Mouse (Mus musculus) spleen, adult 18-20 months (tissue): ENCODE measurements around the gene Ndufa8.

Experiments used
- DNase-seq, 2 experiments: peaks; one replicate each; pipeline ENCODE4 v3.0.0; 2022; ENCODE audit warnings: mixed read lengths in 2 of 2

Ndufa8 gene

DNA sequence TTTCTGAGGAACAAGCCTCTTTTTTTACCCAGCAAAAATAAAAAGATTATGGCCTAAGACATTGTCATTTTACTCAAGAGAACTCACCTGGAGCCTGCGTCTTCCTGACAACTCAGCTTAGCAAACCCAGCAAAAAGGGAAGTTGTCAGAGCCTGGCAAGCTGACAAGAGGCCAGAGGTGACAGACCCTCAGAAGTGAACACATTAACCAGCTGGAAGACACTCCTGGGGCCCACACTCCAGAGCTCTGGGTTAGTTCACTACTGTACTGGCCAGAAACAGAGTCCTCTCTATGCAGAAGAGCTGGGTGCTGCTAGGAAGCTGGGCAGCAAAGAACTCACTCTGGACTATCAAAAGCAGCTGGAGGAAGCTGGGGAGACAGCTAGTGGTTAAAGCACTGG is 8.3 kb downstream of the Ndufa8 start:
- no peak for DNase-seq

GRCm38 (mm10) chr2:36039297-36039985 is 9.8 kb downstream of the Ndufa8 start:
- no peak for DNase-seq

- DNase-seq: no peak
Observed at GRCm38 (mm10) chr2:36035413-36036081, 13.7 kb downstream of the Ndufa8 start.

DNA sequence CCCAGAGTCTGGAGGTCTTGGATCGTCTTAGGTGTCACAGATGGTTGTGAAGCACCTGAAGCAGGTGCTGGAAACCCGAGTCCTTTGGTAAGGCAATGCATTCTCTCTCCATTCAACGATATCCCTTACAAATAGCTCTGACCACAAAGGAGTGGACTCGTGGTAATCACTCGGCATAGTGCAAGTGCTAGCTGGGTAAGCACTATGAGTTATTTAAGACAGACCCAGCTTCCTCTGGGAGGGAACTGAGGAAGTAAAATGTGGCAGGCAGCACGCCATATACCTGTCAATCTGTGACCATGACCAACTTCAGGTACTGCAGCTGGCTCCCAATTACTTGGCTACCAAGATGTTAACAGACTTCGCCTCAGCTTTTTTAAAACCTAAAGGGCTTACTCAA is 14.3 kb downstream of the Ndufa8 start:
- no peak for DNase-seq

DNA sequence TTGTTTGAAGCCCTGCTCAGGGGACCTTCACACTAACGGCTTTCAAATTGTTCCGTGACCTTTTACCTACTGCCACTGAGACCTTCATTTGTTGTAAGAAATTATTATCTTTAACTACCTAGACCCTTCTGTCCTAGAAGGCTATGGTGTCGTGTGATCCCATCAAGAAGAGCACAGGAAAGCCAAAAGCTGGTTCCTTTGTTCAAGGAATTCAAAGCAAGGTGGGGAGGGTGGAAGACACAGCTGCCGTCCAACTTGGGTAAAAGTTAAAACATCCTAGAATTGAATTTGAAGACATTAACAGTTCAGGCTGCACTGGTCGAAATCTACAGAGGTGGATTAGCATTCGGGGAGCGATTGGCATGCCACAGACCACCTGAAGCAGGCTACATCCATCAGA is 15.2 kb downstream of the Ndufa8 start:
- DNase-seq: no peak

DNA sequence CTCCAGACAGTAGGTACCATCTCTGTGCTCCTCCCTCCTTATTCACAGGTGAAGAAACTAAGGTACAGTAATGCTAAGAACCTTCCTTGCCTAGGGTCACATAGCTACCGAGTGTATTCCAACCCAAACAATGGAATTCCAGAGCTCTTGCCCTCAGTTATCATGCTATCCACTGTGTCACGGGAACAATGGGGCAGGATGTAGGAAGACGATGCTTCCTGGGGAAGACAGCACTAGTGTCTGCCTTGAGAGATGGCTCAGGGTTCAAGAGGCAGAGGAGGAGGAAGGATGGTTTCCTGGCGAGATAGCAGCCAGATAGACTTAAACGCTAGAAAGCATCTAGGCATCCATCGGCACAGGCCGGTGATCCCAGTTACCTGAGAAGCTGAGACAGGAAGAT is 16.3 kb downstream of the Ndufa8 start:
- DNase-seq: no peak

- DNase-seq: no peak
Observed at GRCm38 (mm10) chr2:36023291-36023690, 25.9 kb downstream of the Ndufa8 start.

- peak in 1 of 2 experiments; percentile 42 for DNase-seq
Observed at GRCm38 (mm10) chr2:36021385-36022159, 27.6 kb downstream of the Ndufa8 start.

DNA sequence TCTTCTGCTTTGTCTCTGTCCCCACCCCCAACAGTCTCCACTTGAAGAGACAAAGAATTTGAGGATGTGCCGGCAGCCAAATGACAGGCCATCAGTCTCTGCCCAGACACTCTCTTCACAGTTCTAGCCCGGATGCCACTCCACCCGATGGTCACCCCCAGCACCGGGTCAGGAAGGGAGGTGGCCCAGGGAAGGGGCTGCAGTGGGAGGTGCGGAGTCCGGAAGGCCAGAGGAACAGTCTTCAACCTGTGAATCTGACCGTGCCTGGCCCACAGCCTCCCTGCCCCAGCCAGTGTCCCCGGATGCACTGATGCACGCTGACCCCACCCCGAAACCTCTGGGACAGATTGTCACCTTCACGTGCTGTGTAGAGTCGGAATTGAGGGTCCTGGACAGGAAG is 36.2 kb downstream of the Ndufa8 start:
- no peak for DNase-seq

- no peak for DNase-seq
Observed at GRCm38 (mm10) chr2:36011331-36011825, 37.8 kb downstream of the Ndufa8 start.

DNA sequence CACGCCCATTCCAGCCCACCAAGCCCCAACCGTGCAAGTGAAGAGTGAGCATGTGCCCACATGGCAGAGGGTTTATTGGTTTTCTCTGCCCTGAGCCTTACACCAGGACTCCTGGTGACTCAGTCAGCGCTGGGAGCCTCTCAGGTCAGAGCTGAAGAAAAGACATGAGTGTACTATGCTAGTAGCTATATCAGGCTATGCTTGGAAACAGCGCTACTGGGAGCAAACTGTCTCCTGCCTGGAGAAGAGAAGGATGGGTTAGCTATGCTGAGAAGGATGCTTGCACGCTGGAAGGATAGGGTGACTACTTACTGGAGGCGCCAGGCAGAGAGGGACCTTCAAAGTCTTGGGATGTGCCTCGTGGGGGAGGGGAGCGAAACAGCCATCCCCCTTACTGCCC is 38.6 kb downstream of the Ndufa8 start:
- no peak for DNase-seq

DNA sequence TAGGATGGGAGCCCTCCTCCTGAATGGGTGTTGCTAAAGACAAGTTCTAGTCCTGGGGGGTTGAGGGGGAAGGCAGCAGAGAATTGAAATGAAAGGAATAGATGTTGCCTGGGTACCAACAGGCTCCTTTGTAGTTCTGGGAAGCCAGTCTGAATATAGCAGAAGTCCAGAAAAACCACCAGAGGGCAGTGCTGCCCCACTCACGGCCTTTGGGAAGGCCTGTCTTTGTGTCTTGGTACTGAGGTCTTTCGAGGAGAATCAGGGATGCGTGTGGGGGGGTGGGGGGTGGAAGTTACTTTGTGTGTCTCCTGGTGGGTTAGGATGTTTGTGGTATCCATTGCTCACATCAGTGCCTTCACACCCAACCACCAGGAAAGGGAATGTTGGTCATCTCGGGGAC is 39.8 kb downstream of the Ndufa8 start:
- peak; percentile 26 to 54 for DNase-seq

- peak in 1 of 2 experiments; percentile 26 for DNase-seq
Observed at GRCm38 (mm10) chr2:36008071-36008470, 41.1 kb downstream of the Ndufa8 start.

GRCm38 (mm10) chr2:36002188-36002587 is 47.0 kb downstream of the Ndufa8 start:
- DNase-seq: no peak

GRCm38 (mm10) chr2:36000390-36000789 is 48.8 kb downstream of the Ndufa8 start:
- DNase-seq: no peak

GRCm38 (mm10) chr2:35999212-35999611 is 50.0 kb downstream of the Ndufa8 start:
- no peak for DNase-seq

DNA sequence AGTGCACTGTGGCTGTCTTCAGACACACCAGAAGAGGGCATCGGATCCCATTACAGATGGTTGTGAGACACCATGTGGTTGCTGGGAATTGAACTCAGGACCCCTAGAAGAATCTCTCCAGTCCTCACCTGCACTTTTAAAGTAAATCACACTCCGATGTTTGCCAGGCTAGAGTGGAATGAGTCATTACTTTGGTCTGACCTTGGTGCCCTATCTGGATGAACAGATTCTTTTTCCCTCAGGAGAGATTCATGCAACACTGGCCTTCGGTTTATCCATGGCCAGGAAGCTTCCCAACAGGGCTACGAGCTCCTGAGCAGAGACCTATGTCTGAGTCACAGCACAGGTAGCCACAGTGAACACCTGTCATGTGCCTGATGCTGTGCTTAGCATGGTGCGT is 50.8 kb downstream of the Ndufa8 start:
- no peak for DNase-seq

- DNase-seq: no peak
Observed at GRCm38 (mm10) chr2:35996753-35997152, 52.5 kb downstream of the Ndufa8 start.

DNA sequence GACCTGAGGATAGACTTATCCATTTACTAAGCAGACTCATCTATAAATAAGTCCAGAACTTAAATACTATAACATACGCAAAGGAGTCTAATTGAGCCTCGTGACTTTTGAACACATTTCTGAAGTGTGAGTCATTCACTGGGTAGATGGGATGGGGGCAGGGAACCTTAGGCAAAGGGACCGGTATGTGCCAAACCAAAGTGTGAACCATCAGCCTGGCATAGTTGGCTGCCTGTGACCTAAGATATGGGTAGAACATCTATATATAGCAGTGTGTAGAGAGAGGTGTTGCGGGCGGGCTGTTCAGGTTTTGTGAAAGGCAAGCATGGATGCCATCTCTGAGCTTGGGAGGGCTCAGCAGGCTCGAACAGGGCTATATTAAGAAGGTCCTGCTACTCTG is 54.9 kb downstream of the Ndufa8 start:
- DNase-seq: no peak

DNA sequence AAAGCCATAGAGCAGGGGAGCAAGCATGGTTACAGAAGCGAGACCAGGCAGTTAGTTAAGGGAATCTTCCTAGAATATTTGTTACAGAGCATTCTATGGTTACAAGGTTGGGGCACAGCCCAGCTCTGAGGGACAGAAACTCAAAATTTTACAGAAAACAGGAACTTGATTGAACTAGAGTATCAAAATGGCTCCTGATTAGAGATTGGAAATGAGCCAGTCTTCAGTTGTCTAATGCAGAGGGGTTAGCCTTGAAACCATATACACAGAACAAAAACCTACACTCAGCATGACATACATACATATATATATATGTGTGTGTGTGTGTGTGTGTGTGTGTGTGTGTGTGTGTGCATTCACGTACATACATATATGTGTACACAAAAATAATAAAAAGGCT is 55.7 kb downstream of the Ndufa8 start:
- no peak for DNase-seq

- DNase-seq: no peak
Observed at GRCm38 (mm10) chr2:35992259-35992658, 56.9 kb downstream of the Ndufa8 start.
